Mouse (Mus musculus) ES-E14 (cell line): ENCODE results near the gene Tnfrsf13b.

Experiments used
- CHD2 ChIP-seq: IDR thresholded peaks from 2 replicates; pipeline ENCODE4 v1.6.1; 2014; ENCODE audit warnings: mild to moderate bottlenecking, low read depth, low read length, inconsistent platforms
- HCFC1 ChIP-seq: IDR thresholded peaks from 2 replicates; pipeline ENCODE4 v1.6.1; 2012; ENCODE audit warnings: low read length, inconsistent platforms, borderline replicate concordance; ENCODE audit not compliant: insufficient read depth
- MAFK ChIP-seq: IDR thresholded peaks from 2 replicates; pipeline ENCODE4 v1.6.1; 2014; ENCODE audit warnings: mild to moderate bottlenecking, low read depth, low read length, inconsistent platforms; ENCODE audit not compliant: insufficient read depth
- ZC3H11A ChIP-seq: IDR thresholded peaks from 2 replicates; pipeline ENCODE4 v1.6.1; 2012; ENCODE audit warnings: low read depth, mild to moderate bottlenecking, inconsistent platforms, low read length, borderline replicate concordance
- ZNF384 ChIP-seq: IDR thresholded peaks from 2 replicates; pipeline ENCODE4 v1.6.1; 2012; ENCODE audit warnings: low read depth, low read length, inconsistent platforms

DNA sequence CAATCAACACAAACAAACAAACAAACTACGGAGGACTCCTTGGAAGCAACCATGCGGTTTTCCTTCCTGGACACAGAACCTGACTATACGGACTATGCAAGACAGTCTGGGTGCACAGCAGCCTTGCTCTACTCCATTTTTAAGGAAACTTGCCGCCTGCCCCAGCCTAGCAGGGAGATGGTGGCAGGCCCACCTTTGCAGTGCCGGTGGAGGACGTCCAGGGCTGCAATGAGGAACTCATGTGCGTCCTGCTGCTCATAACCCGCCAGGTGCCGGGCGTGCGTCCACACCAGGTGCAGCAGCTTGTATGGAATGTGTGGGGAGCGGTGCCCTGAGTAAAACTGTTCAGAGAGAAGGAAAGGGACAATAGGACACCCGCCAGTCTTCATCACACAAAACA, 34.6 kb downstream of the Tnfrsf13b start:
- no peak for TF ChIP-seq CHD2
- TF ChIP-seq HCFC1 = no peak
- TF ChIP-seq ZC3H11A = no peak
- TF ChIP-seq ZNF384 = no peak
- TF ChIP-seq MAFK = no peak
